Mouse (Mus musculus): ENCODE data around the gene Rrm2. TPM values are rescaled to one million over a fixed set of nuclear protein-coding genes. Genes with fewer than 3 reads are reported as not detected.
"Not testable (repeated sequence)": the region's sequence is repeated elsewhere in the genome, so short reads cannot be mapped to it uniquely, and the experiment has no call there.

The Rrm2 gene
- polyA plus RNA-seq, 1 experiment, result 40.1 TPM

DNA sequence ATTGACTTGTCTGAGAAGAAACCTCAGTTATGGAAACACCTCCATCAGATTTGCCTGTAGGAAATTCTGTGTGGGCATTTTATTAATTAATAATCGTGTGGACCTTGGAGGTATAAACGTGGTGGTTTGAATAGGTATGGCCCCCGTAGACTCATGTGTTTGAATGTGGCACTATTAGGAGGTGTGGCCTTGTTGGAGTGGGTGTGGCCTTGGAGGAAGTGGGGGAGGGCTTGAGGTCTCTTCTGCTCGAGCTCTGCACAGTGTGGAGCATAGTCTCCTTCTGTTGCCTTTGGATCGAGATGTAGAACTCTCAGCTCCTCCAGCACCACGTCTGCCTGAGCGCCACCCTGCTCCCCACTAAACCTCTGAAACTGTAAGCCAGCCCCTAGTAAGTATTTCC, 24.6 kb upstream of the Rrm2 start:
- peaks cover 88% of the 10 kb centered on the region for H3K27me3 ChIP-seq (replicated peaks)

GRCm38 (mm10) chr12:24686038-24686695, 21.9 kb upstream of the Rrm2 start:
- Histone ChIP-seq H3K36me3 (replicated peaks; ENCODE audit: low read length) (no peaks in the 10 kb centered on the region), H3K4me3 (replicated peaks) (no peak overlapping the region), H3K27me3 (replicated peaks) (peaks cover 77% of the 10 kb centered on the region), H3K9me3 (no peaks in the 10 kb centered on the region), H3K4me1 (peaks cover 7% of the 10 kb centered on the region)
- TF ChIP-seq GATA1 (IDR thresholded peaks at IDR 0.05; ENCODE audit: borderline replicate concordance, low read length) (no peak), FLI1 (IDR thresholded peaks at IDR 0.05; ENCODE audit: low read length) (no peak)

More for the DNA sequence above, 24.6 kb upstream of the Rrm2 start:
- Histone ChIP-seq H3K4me3 (replicated peaks) (no peak overlapping the region), H3K9me3 (no peaks in the 10 kb centered on the region), H3K36me3 (replicated peaks; ENCODE audit: low read length) (no peaks in the 10 kb centered on the region), H3K4me1 (peaks cover 19% of the 10 kb centered on the region)
- TF ChIP-seq GATA1 (IDR thresholded peaks at IDR 0.05; ENCODE audit: borderline replicate concordance, low read length), result no peak
- no peak for TF ChIP-seq FLI1 (IDR thresholded peaks at IDR 0.05; ENCODE audit: low read length)

DNA sequence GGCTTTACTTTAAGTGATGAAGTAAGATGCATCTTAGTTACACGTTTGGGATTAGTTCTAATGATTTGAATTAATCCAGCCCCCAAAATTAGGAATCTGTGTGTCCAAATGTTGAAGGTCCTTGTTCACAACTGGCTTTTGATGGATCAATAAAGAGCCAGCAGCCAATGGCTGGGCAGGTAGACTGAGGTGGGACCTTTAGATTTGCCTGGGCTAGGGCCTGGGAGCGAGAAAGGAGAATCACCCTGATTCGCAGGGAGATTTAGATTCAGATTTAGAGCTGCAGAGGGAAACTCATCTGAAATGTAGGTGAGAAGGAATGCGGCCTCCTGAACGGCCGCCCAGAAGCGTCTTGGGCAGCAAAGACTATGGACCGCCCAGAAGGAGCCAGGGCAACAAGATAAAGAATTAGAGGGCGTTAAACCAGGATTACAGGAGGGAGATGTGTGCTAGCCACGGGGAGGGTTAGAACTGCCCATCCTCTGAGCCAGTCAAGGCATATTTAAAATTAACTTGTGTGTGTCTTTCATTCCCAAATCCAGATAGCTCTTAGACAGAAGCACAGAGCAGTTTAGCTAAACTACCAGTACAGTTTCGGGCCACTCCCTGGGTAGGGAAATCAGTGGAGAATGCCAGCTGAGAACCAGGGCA, 21.2 kb upstream of the Rrm2 start:
- TF ChIP-seq GATA1 (IDR thresholded peaks at IDR 0.05; ENCODE audit: borderline replicate concordance, low read length) (no peak), FLI1 (IDR thresholded peaks at IDR 0.05; ENCODE audit: low read length) (no peak)
- Histone ChIP-seq H3K4me1 (0 out of 2 replicates have a peak, but pooled peaks cover under 1% of the 10 kb centered on the region), H3K27me3 (replicated peaks) (peaks cover 73% of the 10 kb centered on the region), H3K4me3 (replicated peaks) (no peak overlapping the region), H3K9me3 (no peaks in the 10 kb centered on the region), H3K36me3 (replicated peaks; ENCODE audit: low read length) (no peaks in the 10 kb centered on the region)

GRCm38 (mm10) chr12:24690351-24690750, 17.7 kb upstream of the Rrm2 start:
- no peak overlapping the region for H3K4me3 ChIP-seq (replicated peaks)
- TF ChIP-seq GATA1 (IDR thresholded peaks at IDR 0.05; ENCODE audit: borderline replicate concordance, low read length), result no peak
- no peak for TF ChIP-seq FLI1 (IDR thresholded peaks at IDR 0.05; ENCODE audit: low read length)
- H3K36me3 ChIP-seq (replicated peaks; ENCODE audit: low read length), result no peaks in the 10 kb centered on the region
- H3K9me3 ChIP-seq, result no peaks in the 10 kb centered on the region
- H3K27me3 ChIP-seq (replicated peaks), result peaks cover 38% of the 10 kb centered on the region
- H3K4me1 ChIP-seq, result no peaks in the 10 kb centered on the region

DNA sequence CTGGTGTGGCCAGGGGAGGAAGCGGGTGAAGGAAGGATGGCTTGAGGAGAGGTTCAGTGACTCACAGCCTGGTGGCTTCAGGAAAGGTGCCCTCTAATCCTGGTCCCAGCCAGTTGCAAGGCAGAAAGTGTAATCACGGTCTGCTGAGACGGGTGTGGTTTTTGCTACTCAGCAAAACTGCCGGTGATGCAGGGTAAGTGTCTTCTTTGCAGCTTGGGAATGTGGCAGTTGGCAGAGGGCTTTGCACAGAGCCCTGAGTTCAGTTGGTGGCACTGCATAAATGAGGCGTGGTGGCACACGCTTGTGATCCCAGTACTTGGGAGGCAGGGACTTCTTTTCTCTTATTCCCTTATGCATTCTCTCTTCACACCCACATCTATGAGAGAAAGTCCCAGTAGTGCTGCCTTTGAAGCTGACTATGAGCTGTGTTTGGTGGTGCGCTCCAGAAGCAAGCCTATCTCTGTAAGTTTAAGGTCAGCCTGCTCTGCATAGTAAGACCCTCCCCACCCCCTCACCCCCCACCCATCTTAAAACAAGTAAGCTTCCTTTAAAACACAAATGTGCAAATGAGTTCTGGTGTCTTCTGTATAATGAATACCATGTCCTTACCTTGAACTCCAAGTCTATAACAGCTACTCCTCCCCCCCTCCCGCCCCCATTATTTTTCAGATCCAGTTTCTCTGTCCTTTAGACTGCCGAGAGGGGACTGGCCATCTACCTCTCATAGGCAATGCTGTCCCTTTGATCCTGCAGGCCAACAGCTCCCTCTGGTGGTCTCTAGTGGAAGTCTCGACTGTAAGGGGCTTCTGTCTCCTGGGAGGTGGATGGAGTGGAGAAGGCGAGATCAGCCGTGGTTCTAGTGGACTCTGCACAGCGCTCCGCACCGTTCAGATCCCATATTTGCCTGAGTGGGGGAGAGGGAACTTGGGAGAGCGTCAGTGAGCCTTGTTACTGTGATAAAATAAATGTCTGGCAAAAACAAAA, 11.2 kb upstream of the Rrm2 start:
- Histone ChIP-seq H3K27me3 (replicated peaks) (peaks cover 9% of the 10 kb centered on the region), H3K36me3 (replicated peaks; ENCODE audit: low read length) (no peaks in the 10 kb centered on the region), H3K9me3 (no peaks in the 10 kb centered on the region), H3K4me3 (replicated peaks) (peak overlapping the region; percentile 88), H3K4me1 (peaks cover 34% of the 10 kb centered on the region)
- TF ChIP-seq FLI1 (IDR thresholded peaks at IDR 0.05; ENCODE audit: low read length) (no peak), GATA1 (IDR thresholded peaks at IDR 0.05; ENCODE audit: borderline replicate concordance, low read length) (no peak)

- Histone ChIP-seq H3K27me3 (replicated peaks) (peaks cover 9% of the 10 kb centered on the region), H3K4me3 (replicated peaks) (peak overlapping the region; percentile 88), H3K36me3 (replicated peaks; ENCODE audit: low read length) (no peaks in the 10 kb centered on the region), H3K9me3 (no peaks in the 10 kb centered on the region), H3K4me1 (peaks cover 41% of the 10 kb centered on the region)
- no peak for TF ChIP-seq GATA1 (IDR thresholded peaks at IDR 0.05; ENCODE audit: borderline replicate concordance, low read length)
Measured at GRCm38 (mm10) chr12:24697484-24698204, 10.4 kb upstream of the Rrm2 start.

- Histone ChIP-seq H3K27me3 (replicated peaks) (peaks cover 9% of the 10 kb centered on the region), H3K9me3 (no peaks in the 10 kb centered on the region), H3K4me3 (replicated peaks) (no peak overlapping the region), H3K36me3 (replicated peaks; ENCODE audit: low read length) (no peaks in the 10 kb centered on the region), H3K4me1 (peaks cover 50% of the 10 kb centered on the region)
- TF ChIP-seq GATA1 (IDR thresholded peaks at IDR 0.05; ENCODE audit: borderline replicate concordance, low read length), result no peak
- no peak for TF ChIP-seq FLI1 (IDR thresholded peaks at IDR 0.05; ENCODE audit: low read length)
Measured at GRCm38 (mm10) chr12:24698514-24698913, 9.5 kb upstream of the Rrm2 start.

DNA sequence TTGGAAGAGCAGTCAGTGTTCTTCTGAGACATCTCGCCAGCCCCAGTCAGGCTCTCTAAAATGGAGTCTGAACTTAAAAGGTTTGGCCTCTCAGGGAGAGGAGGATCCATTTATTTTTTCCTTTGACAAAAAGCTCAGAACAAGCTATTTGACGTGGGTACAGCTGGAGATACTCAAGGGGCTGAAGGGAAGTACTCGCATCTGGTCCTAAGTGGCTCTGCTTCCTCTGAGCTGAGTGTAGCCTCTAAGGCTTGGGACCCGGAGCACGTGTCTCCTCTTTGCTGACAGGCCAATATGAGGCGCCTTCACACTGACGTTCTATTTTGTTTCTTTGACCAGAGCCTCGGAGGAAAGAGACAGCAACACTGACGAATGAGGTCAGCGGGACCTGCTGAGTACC, 8.5 kb upstream of the Rrm2 start:
- TF ChIP-seq GATA1 (IDR thresholded peaks at IDR 0.05; ENCODE audit: borderline replicate concordance, low read length), result no peak
- no peak for TF ChIP-seq FLI1 (IDR thresholded peaks at IDR 0.05; ENCODE audit: low read length)
- Histone ChIP-seq H3K4me3 (replicated peaks) (no peak overlapping the region), H3K4me1 (peaks cover 59% of the 10 kb centered on the region), H3K27me3 (replicated peaks) (peaks cover 9% of the 10 kb centered on the region), H3K36me3 (replicated peaks; ENCODE audit: low read length) (no peaks in the 10 kb centered on the region), H3K9me3 (no peaks in the 10 kb centered on the region)

- not testable (repeated sequence) for H3K9me3 ChIP-seq; H3K36me3 ChIP-seq (replicated peaks; ENCODE audit: low read length); H3K4me3 ChIP-seq (replicated peaks); H3K27me3 ChIP-seq (replicated peaks)
- H3K4me1 ChIP-seq, result peaks cover 73% of the 10 kb centered on the region
Measured at GRCm38 (mm10) chr12:24701621-24702020, 6.4 kb upstream of the Rrm2 start.
